Mouse (Mus musculus) A20 (cell line): Measurements from ENCODE around the gene Trmt1.
A peak's percentile ranks its signal among the peaks of the same experiment; 100 is the strongest.

Source experiments
- DNase-seq: peaks from one replicate; pipeline ENCODE4 v3.0.0-alpha.2; 2011; ENCODE audit warnings: low read depth, low spot score

Gene Trmt1

DNA sequence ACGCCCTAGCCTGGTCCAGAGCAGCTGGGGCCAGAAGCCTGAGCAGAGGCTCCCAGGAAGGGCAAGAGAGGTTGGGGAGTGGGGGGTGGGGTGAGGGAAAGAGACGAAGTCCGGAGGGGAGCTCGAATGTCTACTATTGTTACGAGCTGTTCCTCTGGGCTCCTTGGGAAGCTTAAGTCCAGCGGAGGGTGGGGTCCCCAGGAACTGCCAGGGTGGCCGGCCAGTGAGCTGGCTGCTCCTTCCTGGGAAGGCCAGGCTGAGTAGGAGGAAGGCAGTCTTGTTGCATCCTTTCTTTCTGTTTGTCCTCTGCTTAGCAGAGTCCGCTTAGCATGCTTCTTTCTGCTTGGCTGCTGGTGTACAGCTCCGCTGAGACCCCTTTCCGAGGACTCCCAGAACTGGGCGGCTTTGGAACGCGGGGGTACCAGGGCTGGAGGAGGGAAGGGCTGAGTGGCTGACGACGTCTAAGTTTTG is 22.0 kb downstream of the Trmt1 start:
- DNase-seq: peak; percentile 55

GRCm38 (mm10) chr8:84708774-84709475 is 22.8 kb downstream of the Trmt1 start:
- peak; percentile 89 for DNase-seq

GRCm38 (mm10) chr8:84709931-84710330 is 23.8 kb downstream of the Trmt1 start:
- DNase-seq: no peak

DNA sequence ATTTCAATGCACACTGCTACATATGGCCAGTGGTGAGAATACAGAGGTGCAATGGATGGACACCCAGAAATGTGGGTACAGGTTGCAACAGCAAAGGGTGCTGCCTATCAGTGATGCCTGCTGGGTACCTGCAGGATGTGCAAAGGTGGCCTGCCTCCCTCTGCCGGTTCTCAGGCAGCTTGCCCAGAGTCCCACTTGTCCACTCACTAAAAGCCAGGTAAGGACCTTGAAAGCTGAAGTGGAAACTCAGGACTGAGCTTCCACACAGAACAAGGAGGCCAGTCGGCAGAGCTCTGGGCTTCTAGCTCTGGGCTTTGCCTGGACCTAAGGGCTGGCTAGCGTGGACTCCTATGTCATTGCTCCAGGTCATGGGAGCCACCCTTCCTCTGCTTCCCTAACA is 25.2 kb downstream of the Trmt1 start:
- DNase-seq: no peak

DNA sequence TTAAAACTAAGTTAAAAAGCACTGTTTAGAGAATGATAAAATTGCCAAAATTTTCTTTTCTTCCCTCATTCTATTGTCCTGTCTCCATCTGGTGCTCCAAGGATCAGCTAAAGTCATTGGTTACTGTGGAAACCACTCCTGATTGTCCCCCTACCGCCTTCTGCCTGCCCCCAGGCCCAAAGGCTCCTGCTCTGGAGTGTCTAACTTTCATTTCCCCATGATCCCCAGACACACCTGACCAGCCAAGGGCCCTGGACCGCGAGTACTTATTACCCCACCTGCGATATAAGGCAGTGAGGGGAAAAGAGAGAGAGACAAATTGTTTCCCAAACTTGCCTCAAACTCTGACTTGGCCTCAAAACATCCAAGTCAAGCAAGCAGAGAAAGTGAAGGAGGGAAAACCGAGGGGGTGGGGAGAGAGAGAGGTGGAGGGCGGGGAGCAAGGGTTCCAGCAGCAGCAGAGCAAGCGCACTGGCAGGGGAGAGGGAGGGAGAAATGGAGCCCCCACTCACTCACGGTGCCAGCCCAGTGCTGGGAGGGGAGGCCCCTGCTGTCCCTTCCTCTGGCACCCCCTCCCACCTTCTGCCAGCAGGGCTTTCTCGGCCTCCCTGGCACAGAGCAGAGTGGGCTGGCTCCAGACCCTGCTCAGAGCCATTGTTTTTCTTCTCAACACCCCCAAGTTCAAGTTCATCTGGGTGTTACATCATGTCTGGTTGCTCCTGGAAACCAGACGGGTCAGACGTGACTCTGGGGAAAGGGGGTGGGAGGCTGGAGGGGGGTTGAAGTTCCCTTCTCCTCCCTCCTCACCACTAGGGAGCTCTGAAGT is 26.0 kb downstream of the Trmt1 start:
- DNase-seq: peak; percentile 67

- no peak for DNase-seq
Measured at GRCm38 (mm10) chr8:84712759-84713120, 26.6 kb downstream of the Trmt1 start.

DNA sequence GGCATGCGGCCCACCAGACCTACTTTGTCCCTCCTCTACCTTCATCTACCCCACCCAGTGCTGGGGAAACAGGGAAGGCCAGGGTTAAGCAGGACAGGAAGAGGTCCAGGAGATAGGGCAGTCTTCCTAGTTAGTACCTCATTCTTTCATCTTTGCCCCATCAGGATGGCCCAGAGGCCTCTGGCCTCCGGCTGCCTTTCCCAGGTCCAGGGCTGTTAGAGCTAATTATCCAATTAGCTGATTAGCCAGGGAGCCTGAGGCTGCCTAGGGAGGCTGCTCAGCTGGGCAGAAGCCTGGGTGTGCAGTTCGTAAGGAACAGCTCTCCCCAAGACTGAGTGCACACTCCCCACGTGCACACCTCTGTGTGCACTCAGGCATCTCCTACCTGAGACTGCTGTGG is 27.3 kb downstream of the Trmt1 start:
- DNase-seq: no peak

DNA sequence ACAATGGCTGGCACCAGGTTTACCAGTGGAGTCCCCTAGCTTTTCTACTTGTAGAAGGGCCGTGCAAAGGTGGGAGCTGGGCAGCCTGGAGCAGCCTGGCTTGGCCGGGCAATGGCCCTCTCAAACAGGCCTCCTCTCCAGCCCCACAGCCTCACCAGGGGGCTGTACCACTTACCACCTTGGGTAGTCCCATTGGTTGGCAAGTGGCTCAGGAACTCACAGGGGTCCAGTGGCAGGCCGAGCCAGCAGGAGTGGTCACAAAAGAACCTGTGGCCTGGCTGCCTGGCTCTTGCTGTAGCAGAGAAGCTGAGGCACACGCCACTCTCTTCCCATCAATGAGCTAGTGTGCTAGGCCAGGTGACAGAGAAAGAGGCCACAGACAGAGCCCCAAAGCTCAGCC is 28.1 kb downstream of the Trmt1 start:
- DNase-seq: no peak

DNA sequence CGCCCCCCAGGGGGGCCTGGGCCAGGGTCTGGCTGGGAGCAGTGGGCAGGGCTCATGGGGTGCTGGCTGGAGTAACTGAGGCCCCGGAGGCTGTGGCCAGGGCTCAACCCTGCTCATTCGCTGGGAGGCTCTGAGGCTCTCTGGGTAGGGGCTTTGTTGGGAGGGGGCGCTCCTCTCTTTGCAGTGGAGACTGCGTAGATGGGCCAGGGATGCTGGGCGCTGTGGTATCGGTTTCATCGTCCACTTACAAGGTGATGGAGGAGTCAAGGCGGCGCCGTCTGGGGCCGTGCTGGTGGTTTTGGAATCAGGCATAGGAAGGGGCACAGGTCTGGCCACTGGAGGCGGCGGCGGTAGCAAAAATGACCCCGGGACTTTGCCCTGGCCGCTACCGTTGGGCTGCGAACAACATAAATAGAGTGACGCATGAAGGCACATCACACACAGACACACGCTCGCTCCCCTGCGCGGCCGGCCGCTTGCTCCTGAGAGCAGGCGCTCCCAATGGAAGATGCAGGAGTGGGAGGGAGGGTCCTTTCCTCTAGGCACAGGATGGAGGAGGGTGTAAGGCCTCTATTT is 29.9 kb downstream of the Trmt1 start:
- no peak for DNase-seq

GRCm38 (mm10) chr8:84716790-84717189 is 30.7 kb downstream of the Trmt1 start:
- DNase-seq: no peak

DNA sequence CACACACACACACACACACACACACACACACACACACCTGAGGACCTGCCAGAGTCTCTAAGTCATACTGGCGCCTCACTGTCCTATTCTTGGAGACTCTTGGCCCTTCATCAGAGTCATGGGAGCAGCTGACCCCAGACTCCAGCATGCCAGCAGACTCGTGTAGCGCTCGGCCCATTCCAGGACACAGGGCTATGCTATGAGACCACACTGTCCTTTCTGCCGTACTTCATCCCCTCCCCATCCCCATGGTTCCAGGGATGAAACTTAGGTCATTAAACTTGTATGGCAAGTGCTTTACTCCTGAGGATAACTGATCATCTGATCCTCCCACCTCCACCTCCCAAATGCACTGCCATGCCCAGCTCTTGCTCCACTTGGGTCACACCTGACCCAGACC is 32.4 kb downstream of the Trmt1 start:
- no peak for DNase-seq

DNA sequence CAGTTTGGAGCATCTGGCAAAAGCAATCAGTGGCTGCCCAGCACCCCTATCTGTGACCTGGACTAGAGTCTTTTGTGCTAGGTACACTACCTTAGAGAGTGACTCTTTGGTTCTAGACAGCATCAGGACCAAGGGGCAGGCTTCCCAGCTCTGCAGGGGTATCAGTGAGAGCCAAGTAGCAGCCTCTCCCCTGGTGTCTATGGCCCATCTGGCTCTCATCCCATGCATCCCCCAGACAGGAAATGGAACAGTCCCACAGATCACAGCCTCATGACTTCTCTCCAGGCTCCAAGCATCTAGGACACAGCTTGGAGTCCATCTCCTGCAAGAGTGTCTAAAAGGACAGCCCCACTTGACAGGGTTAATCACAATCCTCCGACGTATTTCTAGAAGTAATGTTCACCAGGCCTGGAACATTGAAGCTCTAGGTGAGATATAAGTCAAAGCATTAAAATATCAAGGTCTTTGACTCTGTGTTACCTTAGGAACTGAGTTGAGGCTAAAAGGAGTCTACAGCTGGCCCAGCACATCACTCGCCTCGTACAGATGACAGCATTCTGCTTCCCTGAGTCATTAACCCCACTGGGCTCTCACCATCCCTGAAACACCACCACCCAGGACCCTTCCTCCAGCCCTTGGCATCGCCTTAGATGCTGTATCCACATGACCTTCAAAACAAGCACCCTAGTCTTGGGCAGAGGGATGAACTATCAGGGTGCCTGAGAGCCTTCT is 33.0 kb downstream of the Trmt1 start:
- no peak for DNase-seq

GRCm38 (mm10) chr8:84722530-84722849 is 36.4 kb downstream of the Trmt1 start:
- DNase-seq: no peak

GRCm38 (mm10) chr8:84722850-84723570 is 36.9 kb downstream of the Trmt1 start, which contains the start of gene G430095P16Rik:
G430095P16Rik (plus strand) TSS chr8:84723007.
- no peak for DNase-seq

GRCm38 (mm10) chr8:84723571-84723900 is 37.4 kb downstream of the Trmt1 start:
- DNase-seq: no peak

DNA sequence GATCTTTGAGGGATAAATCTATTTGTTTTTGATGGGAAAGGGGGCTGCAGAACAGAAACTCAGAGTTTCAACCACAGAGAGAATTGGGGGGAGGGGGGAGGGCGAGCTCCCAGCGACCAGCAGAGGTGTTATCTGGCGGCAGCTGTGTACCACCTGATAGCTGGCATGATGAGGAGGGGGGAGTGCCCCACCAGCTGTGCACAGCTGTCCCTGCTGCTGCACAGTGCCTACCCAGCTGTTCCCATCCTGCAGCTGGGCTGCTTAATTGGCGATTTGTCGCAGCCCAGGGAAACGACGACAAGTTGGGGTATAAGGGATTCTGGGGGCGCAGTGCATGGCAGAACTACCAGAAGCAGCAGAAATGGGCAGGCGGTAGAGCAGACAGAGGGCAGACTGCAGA is 38.6 kb downstream of the Trmt1 start:
- DNase-seq: peak; percentile 49

GRCm38 (mm10) chr8:84725246-84725940 is 39.3 kb downstream of the Trmt1 start:
- DNase-seq: no peak

GRCm38 (mm10) chr8:84725941-84726259 is 39.8 kb downstream of the Trmt1 start:
- DNase-seq: peak; percentile 31

- DNase-seq: no peak
Measured at GRCm38 (mm10) chr8:84728474-84728873, 42.4 kb downstream of the Trmt1 start.

- DNase-seq: no peak
Measured at GRCm38 (mm10) chr8:84729921-84730362, 43.8 kb downstream of the Trmt1 start.
